Mouse (Mus musculus) ovary, postnatal 10 days (tissue): Measurements from ENCODE around the gene Timeless.
"Not testable (repeated sequence)": the region's sequence is repeated elsewhere in the genome, so short reads cannot be mapped to it uniquely, and the experiment has no call there.

Source experiments
- DNase-seq: peaks from one replicate; pipeline ENCODE4 v3.0.0; 2022; ENCODE audit warnings: low spot score

Gene Timeless

DNA sequence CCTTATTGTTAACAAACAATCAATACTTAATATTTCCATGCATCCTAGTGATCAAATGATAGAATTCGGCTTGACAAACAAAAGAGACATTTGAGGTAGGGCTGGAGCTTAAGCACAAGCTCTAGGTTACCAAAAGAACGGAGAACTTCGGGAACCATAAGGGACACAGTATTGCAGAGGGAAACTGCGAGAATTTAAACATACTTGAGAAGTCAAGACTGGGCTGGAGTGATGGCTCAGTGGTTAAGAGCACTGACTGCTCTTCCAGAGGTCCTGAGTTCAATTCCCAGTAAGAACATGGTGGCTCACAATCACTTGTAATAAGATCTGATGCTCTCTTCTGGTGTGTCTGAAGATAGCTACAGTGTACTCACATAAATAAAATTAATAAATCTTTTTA is 17.8 kb upstream of the Timeless start:
- DNase-seq, result not testable (repeated sequence)

DNA sequence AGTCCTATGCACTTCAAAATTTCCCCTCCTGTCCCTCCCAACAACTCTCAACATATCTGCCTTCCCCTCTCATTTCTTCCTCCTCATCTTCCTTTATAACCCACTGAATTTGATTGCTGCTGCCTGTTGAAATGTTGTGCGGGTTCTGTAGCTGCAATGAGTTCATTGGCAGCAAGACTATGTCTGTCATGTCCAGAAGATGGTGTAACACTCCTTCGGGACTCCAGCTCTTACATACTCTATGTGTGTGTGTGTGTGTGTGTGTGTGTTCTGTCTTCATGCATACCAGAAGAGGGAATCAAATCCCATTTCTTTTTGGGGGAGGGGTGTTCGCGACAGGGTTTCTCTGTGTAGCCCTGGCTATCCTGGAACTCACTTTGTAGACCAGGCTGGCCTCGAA is 16.9 kb upstream of the Timeless start:
- no peak for DNase-seq

DNA sequence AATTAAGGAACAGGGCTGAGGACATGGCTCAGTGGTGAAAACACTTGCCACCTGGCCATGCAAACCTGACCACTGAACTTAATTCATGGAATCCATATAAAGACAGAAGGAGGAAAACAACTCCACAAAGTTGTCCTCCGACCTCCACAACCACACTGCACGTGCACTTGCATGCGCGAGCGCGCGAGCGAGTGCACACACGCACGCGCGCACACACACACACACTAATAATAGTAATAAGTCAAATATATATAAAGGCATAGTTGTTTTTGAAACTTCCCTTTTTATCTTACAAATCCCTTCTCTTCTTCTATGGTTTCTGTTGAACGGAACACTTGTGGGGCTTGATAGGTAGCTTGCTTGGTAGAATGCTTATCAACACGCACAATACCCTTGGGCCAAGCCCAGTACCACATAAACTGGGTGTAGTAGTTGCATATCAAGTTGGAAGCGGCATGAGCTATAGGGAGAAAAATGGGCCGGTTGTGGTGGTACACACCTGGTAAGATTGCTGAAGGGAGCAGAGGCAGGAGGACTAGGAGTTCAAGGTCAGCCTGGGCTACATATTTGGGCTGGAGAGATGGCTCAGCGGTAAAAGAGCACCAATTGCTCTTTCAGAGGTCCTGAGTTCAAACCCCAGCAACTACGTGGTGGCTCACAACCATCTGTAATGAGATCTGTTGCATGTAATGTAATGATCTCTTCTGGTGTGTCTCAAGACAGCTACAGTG is 13.3 kb upstream of the Timeless start:
- no peak for DNase-seq

DNA sequence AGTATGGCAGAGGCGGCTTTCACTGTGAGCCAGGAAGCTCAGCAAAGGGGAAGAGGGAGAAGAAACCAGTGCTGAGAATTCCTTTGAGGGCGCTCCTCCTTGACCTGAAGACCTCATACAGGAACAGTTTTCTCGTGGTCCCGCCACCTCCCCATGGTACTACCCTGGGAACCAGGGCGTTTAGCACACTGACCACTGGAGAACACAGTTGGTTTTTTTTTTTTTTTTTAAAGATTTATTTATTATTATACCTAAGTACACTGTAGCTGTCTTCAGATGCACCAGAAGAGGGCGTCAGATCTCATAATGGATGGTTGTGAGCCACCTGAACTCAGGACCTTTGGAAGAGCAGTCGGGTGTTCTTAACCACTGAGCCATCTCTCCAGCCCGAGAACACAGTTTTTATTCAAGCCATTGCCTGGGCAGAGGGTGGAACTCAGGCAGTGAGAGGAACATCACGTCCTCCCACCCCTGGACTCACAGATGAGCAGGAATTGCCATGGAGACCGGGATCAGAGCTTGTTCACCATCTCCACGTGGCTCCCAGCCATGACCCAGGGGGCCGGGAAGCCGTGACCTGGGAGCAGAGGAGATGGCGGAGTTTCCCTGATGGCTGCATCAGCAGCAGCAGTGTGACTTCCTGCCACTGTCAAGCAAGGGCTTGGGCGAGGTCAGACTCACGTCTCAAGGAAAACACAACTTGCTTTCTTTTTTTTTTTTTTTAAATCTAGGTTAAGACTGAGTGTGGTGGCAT is 10.2 kb upstream of the Timeless start:
- no peak for DNase-seq

DNA sequence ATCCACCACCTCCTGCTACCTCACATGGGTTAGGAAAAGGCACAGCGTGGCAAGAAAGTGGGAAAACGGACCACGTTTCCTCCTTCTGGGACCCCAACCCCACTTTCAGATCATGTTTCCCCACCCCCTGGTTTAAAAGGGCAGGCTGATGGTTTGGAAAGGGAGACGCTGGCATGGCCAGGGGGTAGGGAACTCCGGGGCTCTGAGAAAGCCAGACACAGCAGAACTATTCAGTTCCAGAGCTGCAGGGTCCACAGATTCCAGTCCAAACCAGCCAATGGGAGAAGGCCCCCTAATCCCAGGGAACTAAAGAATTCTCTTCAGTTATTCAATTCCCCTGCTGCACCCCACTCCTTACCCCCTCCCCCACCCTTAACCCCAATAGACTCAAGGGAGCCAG is 6.8 kb upstream of the Timeless start:
- no peak for DNase-seq

DNA sequence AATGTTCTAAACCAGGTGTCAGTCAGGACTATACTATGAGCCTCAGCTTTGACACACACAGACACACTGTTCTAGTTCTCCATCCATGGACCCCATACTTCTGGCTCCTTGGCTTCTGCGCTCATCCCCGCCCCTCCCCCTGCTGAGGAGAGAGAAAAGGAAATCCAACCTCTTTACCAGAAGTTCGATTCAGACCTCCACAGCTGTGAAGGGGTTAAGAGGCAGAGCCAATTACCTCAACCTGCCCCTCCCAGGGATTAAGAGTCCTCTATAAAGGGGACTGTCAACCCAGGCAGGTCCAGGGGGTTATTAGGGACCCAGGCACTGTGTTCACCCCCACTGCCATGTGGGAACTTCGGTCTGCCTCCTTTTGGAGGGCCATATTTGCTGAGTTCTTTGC is 6.3 kb upstream of the Timeless start, which contains the start of gene Mip:
Gene Mip (plus strand): TSS at position 301 of the 400 bp plus-strand sequence.
- DNase-seq, result no peak

DNA sequence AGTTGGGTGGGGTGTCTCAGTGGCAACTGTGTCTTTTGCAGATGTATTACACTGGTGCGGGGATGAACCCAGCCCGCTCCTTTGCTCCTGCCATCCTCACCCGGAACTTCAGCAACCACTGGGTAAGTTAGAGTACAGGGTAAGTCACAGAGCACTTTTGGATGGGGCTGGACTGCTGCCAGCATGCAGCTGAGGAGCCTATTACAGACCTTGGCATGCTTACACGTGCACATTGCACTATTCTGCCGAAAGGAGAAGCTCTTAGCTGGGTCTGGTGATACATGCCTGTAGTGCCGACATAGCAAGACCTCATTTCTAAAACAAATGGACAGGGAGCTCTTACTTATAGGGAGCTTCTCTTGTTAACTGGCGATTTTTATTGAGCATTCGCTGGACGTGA is 4.3 kb upstream of the Timeless start:
- no peak for DNase-seq

DNA sequence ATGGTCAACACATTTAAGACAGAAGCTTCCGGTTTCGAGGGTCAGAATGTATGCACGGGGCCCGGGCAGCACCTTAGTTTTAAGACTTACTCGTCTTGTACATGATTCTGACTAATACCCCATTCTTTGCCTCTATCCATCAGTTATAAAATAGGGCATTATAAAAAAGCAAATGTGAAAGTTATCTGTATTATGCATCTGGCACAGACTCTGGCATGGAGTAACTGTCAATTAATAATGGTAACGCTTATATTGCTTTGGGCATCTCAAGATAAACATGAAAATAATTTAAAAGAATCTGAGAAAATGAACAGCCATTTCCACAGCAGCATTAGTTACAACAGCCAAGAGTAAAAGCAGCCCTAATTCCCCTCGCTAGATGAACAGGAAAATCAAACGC is 3.9 kb upstream of the Timeless start:
- DNase-seq, result no peak

DNA sequence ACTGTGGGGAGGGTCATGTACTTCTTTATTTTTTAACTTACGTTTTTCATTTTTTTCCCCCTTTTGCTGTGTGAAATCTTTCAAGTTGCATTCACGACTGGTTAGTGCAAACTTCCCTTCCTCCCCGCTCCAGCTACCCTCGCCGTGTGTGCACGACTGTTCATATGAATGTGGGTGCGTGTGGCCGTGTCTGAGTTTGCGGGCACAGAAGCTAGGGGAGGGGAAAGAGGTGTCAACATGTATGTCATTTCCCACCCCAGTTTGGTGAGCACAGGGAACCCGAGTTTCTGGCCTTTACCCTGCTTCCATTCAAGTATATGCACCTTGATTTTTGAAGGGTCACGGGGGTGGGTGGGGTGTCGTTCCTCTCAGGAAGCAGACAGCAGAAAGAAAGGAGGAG is 1.3 kb upstream of the Timeless start:
- no peak for DNase-seq

DNA sequence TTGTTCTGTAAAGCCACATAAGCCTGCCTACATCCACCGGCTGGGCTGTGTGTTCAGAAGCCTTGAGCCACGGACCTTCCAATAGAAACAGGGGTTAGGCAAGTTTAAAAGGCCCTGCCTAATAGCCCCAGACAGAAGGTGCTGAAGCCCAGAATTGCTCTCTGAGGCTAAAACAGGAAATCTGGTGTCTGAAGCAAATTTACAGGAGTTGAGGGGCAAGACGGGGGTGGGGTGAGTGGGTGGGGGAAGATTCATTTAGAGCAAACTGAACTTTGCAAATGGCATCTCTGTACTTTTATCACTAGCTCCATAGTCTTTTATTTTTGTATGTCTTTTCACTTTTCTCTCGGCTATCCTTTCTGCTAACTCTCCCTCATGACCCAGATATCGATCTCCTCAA is 719 bp upstream of the Timeless start:
- no peak for DNase-seq

DNA sequence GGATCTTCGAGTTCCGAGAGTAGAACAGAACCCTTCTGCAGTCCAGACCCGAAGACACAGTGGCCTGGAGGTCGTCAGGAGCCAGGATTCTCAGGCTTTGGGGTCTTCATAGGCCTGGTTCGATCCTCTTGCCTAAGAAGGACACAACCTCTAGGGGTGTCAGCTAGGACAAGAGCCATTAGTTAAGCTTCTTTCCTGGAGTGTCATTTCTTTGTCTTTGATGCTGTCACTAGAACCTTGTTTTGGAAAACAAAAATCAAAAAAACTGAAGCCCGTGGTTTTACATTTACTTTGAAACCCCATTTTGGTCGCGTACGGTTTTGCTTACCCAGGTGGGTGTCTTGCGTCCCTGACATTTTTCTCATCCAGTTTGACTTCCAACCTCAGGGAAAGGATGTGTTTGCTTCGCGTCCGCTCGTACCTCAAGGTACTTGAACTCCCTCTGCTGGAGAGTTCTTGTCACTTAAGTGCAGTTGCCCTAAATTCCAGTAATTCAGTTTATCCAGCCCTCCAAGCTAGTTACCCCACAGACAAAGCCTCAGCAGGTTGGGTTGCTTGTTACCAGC is 638 bp downstream of the Timeless start:
- DNase-seq, result no peak

DNA sequence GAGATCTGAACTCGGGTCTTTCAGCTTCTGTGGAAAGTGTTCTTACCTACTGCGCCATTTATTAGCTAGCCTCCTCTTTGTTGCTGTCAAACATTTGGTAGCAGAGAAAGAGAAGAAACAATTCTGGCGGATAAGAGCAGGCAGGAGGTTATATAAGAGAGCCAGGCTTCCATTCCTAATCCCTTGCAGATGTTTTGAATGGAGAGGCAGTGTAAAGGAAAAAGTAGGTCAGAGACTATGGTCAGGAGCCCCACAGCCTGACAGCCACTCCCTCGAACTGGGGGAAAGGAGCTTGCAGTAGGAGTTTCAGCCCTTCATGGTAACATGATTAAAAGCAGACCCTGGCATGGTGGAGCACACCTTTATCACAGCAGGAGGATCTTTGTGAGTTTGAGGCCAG is 4.5 kb downstream of the Timeless start:
- DNase-seq, result no peak

DNA sequence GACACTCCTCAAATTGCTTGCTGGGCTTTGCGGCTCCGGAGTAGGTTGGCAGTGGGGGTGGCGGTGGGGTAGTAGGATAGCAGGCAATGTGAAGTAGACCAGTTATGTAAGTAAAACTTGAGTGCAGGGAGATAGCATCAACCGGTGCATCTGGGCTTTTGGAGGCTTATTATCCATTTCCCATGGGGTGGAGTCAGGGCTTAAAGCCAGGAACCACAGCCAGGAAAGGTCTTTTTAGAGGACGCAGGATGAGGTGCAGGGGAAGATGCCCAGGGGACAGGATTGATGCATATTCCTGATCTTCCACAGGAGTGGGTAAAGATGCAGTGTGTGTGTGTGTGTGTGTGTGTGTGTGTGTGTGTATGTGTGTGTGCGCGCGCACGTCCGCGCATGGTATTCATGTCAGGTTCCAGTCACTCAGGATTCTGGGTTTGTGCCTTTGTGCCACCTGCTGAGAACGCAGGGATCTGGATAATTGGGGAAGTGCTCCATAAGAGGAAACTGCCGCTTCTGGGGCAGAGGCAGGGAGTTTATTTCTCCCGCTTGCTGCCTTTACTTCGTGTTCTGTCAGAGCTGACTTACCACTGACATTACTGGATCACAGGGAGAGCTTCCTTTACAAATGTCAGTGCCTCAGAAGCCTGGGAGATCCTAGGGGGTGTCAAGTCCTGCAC is 6.1 kb downstream of the Timeless start:
- no peak for DNase-seq

DNA sequence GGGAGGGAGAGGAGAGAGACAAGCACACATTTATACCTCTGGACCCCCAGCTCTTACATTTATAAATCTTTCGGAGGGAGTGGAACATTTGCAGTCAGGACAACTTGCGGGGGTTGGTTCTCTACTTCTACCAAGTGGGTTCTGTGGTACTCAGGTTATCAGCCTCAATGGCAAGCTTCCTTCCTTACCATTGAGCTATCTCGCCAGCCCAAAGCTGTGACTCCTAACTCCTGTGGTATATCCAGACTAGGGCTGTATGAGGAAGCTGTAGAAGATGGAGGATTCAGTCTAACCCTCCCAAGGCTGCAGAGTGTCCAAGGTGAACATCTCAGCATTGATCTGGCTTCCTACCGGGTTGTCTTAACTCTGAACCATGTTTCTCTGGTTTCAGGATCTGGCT is 7.3 kb downstream of the Timeless start:
- no peak for DNase-seq

DNA sequence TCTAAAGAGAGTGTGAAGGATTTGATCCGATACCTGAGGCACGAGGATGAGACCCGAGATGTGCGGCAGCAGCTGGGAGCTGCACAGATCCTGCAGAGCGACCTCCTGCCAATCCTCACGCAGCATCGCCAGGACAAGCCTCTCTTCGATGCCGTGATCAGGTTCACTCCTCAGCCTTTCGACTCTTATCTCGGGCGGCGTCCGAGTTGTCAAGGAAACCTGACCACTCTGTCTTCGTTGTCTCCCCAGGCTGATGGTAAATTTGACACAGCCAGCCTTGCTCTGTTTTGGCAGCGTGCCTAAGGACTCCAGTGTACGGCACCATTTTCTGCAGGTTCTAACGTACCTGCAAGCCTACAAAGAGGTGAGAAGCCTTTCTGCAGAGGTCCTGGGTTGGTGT is 8.3 kb downstream of the Timeless start:
- DNase-seq, result no peak

DNA sequence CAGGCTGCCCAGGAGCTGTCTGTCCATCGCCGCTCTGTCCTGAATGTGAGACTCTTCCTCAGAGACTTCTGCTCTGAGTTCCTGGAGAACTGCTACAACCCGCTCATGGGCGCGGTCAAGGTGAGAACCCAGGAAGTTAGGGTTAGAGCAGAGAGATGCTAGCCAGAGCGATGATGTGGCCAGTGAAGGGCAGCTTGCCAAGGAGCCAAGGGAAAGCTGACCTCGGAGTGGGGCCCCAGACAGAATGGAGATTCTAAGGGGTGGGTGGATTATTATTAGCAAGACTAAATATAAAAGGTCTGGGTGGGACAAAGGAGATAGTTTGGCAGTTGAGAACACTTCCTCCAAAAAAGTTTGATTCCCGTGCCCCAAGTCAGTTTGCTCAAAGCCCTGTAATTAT is 11.4 kb downstream of the Timeless start:
- DNase-seq, result no peak

DNA sequence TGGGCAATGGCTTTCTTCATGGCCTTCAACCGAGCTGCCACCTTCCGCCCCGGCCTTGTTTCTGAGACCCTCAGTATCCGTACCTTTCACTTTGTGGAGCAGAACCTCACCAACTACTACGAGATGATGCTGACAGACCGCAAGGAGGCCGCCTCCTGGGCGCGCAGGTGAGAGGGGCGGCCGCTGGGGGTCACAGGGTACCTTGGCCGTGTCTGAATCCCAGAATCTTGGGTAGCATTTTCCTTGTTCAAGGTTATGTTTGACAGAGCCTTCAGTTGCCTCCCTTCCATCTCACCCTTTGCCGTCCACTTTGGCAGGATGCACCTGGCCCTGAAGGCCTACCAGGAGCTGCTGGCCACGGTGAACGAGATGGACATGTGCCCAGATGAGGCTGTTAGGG is 12.3 kb downstream of the Timeless start:
- no peak for DNase-seq

DNA sequence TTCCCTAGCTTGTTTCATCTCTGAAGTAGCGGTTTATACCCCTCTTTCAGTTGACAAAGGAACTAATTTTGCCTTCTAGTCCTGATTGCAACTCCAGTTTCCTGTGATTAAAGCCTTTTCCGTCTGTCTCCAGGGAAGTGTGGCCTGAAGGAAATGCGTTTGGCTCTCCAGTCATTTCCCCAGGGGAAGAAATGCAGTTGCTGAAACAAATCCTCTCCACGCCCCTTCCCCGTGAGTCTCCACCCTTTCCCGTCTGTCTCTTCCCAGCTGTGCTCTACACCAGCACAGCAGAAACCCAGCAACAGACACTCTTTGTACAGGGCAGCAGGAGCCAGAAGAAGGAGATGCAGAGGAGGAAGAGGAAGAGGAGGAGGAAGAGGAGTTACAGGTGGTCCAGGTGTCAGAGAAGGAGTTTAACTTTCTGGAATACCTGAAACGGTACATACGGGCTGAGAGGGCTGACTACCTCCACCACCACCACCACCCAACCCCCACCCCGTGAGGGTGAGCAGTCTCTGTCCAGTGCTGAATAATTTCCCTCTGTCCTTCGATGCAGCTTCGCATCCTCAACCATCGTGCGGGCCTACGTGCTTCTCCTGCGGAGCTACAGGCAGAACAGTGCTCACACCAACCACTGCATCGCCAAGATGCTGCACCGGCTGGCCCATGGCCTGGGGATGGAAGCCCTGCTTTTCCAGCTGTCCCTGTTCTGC is 15.3 kb downstream of the Timeless start:
- no peak for DNase-seq

DNA sequence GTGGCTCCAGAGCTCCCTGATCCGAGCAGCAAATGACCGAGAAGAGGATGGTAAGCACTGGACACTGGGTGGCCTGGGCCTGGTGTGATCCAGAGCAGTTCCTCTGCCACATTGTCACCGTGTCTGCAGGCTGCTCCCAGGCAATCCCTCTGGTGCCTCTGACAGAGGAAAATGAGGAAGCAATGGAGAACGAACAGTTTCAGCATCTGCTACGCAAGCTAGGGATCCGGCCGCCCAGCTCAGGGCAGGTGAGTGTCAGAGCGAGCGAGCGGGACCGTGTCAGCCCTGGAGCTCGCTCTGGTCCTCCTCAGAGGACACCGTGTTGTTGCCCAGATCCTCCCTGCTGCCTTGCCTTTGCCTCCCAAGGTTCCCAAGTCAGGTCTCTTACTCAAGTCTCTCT is 18.7 kb downstream of the Timeless start:
- no peak for DNase-seq

DNA sequence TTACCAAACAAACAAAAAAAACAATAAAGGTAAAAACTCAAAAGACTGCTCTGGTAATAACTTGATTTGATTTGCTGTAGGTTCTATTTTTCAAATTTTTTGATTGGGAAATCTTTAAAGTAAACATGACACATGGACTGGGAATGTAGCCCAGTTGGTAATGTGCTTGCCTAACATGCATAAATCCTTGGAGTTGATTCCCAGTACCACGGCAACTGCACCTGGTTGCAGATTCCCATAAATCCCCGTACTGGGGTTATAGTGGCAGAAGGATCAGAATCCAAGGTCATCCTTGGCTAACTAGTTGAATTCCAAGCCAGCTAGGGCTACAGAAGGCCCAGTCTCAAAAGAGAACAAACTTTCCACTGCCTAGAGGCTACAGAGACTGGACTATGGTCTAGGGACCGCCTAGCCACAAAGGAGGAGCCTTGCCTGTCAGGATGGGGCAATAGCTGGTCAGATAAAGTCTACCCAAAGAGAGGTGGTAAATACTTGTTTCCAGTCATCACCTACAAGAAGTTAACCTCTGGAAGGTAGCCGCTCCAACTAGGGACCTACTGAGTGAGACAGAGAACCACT is 21.9 kb downstream of the Timeless start, which contains the start of gene Apon:
Gene Apon (plus strand): TSS at position 420 of the 579 bp plus-strand sequence.
- no peak for DNase-seq

DNA sequence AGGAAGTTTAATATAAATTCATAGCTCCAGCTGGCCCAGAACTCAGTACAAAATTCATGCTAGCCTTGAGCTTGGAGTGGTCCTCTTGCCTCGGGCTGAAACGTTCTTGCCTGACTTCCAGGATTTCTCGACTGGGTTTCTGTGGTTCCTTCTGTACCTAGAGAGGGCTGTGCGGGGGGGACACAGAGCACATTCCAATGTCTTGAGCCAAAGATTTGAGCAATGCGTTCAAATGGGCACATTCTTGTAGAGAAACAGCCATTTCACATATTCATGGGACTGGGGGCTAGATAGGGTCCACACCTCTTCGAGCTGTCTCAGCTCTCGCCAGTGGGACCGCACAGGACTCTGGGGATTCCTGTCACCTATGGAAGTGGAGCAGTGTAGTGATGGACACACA is 24.1 kb downstream of the Timeless start:
- no peak for DNase-seq

DNA sequence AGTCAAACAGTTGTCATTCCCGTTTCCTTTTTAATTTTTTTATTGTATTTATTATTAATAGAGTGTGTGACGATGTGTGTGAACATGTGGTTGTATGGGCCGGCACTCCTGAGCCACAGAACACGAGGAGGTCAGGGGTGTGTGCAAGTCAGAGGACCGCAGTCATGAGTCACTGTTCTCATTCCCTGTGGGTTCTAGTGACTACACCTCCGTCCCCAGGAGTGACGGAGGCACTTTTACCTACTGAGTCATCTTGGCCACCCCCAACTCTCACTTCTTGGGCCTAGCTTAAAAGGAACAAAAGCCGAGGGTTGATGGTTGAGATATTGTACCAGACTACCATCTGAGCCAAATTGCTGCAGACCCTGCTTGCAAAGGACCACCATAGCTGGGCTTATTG is 24.5 kb downstream of the Timeless start:
- no peak for DNase-seq
